Mouse (Mus musculus): ENCODE measurements around the gene Ugt1a5.

DNA sequence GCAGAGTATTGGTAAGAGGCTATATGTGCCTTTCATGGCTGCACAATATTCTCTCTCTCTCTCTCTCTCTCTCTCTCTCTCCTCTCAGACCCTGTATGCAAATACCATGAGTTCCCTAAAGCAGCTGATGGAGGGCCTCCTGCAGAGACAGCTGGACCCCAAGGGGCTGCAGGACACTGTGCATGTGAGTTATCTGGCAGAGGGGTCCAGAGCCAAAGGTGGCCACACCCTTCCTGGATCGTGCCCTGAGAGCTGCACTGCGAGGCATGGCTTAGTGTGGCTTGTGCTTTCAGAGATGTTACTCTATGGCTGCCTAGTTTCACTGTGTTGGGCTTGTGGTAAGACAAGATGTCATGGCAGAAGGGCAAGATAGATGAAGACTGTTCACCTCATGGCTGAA is 81.8 kb downstream of the Ugt1a5 start:
- TF ChIP-seq CTCF (IDR thresholded peaks at IDR 0.05; ENCODE audit: low read depth, low read length) (no peak), POLR2A (IDR thresholded peaks at IDR 0.05; ENCODE audit: extremely low read depth, insufficient read depth, low read length) (no peak)

All from liver, adult 2 months (tissue).